Mouse (Mus musculus) frontal cortex, postnatal 14 days (tissue): ENCODE measurements around the gene Peak1.

Source experiments
- DNase-seq, 2 experiments: peaks; one replicate each; pipeline ENCODE4 v3.0.0; 2022; ENCODE audit warnings: low spot score in 2 of 2

Peak1 gene

GRCm38 (mm10) chr9:56321291-56321690, 96.6 kb downstream of the Peak1 start:
- no peak for DNase-seq

GRCm38 (mm10) chr9:56314326-56314725, 103.5 kb downstream of the Peak1 start:
- DNase-seq, result no peak

GRCm38 (mm10) chr9:56309079-56309478, 108.8 kb downstream of the Peak1 start:
- no peak for DNase-seq

DNA sequence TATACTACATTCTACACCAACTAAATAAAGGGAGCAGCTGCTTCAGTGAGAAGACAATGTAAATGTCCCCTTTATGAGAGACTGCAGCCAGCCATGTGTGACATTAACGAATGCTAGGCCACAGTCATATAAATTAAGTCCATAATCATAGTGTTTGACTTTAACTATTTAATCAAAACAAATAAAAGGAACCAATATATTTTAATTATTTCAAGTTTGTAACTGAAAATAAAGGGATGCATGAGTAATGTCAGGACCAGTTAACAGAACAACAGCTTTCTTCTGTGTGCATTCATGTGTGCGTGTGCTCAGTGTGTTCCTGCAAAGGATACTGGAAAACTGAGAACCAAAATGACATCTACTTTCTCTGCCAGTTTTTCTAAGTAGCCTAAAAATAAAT, 113.3 kb downstream of the Peak1 start:
- no peak for DNase-seq

- DNase-seq, result no peak
Observed at GRCm38 (mm10) chr9:56302921-56303465, 114.9 kb downstream of the Peak1 start.

GRCm38 (mm10) chr9:56290019-56290418, 127.8 kb downstream of the Peak1 start:
- no peak for DNase-seq

GRCm38 (mm10) chr9:56282481-56282880, 135.4 kb downstream of the Peak1 start:
- DNase-seq, result no peak

DNA sequence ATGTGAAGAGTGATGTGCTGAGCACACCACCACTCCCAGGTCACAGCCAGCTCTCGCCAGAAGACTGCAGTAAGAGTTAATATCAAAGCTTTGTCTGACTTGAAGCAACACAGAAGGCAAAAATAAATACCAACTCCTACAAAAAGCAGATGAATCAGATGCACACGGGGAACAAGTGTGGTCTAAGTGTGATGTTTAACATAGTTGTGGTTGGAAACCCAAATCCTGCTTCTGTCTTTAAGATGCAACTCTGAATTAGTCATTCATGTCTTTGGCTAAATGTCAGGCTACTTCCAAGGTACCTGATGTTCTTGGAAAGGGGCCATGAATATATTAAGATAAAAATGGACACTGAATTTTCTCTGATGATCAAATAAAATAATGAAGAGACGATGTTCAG, 144.3 kb downstream of the Peak1 start:
- no peak for DNase-seq

DNA sequence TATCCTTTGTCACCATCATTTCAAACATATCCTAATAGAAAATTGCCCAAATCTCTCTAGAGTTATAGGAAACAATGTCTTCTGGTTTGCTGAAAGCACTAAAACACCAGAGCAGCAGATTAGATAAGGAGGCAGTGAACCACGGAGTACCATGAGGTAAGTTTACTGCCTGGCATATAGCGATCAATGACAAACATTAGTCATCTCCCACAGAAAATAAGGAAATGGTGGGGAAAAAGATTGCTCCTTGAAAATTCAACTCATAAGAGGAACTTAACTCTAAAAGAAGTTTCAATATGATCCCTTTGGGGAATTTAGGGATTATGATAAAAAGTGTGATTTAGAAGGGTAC, 145.6 kb downstream of the Peak1 start:
- no peak for DNase-seq

GRCm38 (mm10) chr9:56271326-56272246, 146.3 kb downstream of the Peak1 start:
- no peak for DNase-seq

- no peak for DNase-seq
Observed at GRCm38 (mm10) chr9:56269101-56269500, 148.8 kb downstream of the Peak1 start.

- DNase-seq, result no peak
Observed at GRCm38 (mm10) chr9:56266200-56266815, 151.6 kb downstream of the Peak1 start.

DNA sequence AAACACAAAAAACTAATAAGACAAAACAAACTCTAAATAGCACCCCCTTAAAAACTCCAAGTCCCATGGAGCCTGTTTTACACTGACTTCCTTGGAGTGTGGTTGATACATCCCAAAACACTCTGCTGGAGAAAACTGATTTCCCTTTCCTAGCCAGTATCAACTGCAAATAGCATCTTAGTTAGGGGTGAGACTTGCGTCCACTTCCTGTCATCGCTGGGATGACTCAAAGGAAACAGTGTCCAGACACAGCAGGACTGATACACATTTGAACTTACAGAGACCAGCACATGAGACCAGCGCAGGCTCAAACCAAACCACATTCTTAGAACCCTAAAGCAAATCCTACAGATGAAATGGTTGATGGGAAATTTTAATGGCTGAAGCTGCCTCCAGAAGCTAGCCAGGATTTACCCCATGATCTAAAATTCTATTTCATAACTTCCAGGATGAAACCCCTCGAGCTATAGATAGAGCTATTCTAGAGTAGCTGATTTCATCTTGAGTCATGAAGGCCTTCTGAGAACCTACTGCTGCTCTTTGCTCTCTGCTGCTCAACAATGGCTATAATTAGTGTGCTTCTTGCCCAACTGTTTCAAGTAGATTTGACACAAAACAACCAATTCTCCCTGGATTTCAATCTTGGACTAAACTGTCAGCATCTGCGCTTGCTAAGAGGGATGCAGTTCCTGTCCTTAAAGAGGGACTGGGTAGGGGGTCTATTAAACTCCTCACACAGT, 152.2 kb downstream of the Peak1 start:
- DNase-seq, result no peak

DNA sequence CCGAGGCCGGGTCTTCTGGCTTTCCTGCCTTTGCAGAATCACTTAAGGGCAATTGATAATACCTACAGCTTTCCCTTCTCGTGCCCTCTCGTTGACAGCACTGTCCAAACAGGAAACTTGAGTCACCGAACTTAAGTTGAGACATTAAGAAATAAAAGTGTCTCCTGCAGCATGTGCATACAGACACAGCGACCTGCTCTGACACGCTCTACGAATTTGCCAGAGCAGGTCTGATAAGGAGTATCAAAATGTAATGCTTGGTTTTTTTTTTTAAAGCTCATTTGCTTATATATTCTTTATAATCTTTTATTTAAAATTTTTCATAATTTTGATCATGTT, 152.9 kb downstream of the Peak1 start:
- DNase-seq, result no peak

GRCm38 (mm10) chr9:56264308-56265021, 153.4 kb downstream of the Peak1 start:
- peak in 1 of 2 experiments; percentile 33 for DNase-seq

- DNase-seq, result no peak
Observed at GRCm38 (mm10) chr9:56263055-56263454, 154.8 kb downstream of the Peak1 start.

DNA sequence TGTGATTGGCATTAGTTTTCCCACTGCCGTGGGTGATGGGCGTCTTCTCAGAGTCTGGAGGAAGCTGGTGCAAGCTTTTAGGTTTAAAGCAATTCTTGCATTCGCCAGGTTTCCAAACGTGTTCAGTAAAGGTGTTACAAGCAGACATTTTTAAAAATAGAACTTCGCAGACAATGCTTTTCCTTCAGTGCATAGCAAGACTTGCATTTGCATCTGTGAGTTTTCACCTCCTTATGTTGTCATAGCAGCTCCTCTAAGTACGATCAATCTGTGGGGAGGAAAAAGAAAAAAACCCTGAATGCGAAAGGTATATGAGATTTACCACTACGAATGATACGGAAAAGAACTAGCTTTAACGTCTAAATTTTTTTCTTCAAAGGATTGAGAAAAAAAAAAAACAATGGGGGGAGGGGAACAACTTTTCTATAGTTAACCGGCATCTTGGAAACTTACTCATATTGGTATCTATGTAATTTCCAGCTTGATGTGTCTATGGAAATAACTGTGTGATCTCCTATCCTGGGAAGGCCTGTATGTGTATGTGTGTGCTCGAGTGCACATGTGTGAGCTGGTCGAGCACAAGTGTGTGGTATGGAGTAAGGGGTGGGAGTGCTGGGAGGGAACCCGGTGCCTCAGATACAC, 157.3 kb downstream of the Peak1 start:
- DNase-seq, result no peak

GRCm38 (mm10) chr9:56259790-56260494, 157.9 kb downstream of the Peak1 start:
- DNase-seq, result no peak

- DNase-seq, result no peak
Observed at GRCm38 (mm10) chr9:56258261-56258790, 159.5 kb downstream of the Peak1 start.
